Mouse (Mus musculus) intestine, embryonic 16.5 days (tissue): ENCODE measurements at regions not wholly inside any gene's neighbourhood (a gene's known extent, or its start where the extent isn't known, plus 50 kb on each side); places are given as distances from the start of the nearest gene placed in this dataset.

Experiments used
- ATAC-seq: fragments of 200-750 bp; cut with Nextera tagmentation; 2 replicates; pipeline ENCODE4 v1.8.0; 2017; ENCODE audit warnings: moderate TSS enrichment, moderate library complexity
- H3K27ac ChIP-seq: fragments of 300-500 bp; sonication (generic); 2 replicates; pipeline ENCODE4 v1.5.1; 2014; ENCODE audit warnings: mild to moderate bottlenecking, low read length
- H3K27me3 ChIP-seq: fragments of 300-500 bp; sonication (generic); replicated peaks from 2 replicates; pipeline ENCODE4 v1.6.1; 2014; ENCODE audit warnings: low read length, control low read depth, mixed read lengths; ENCODE audit not compliant: control insufficient read depth, insufficient read depth
- H3K36me3 ChIP-seq: fragments of 300-500 bp; sonication (generic); 2 replicates; pipeline ENCODE4 v1.6.1; 2014; ENCODE audit warnings: low read length, control low read depth; ENCODE audit not compliant: control insufficient read depth, insufficient read depth
- H3K4me1 ChIP-seq: fragments of 300-500 bp; sonication (generic); 2 replicates; pipeline ENCODE4 v1.6.1; 2014; ENCODE audit warnings: low read length, control low read depth, mixed read lengths; ENCODE audit not compliant: control insufficient read depth, insufficient read depth
- H3K4me2 ChIP-seq: fragments of 300-500 bp; sonication (generic); 2 replicates; pipeline ENCODE4 v1.6.1; 2014; ENCODE audit warnings: low read depth, low read length, control low read depth
- H3K4me3 ChIP-seq: fragments of 300-500 bp; sonication (generic); 2 replicates; pipeline ENCODE4 v1.5.1; 2014; ENCODE audit warnings: mild to moderate bottlenecking, low read length
- H3K9ac ChIP-seq: fragments of 300-500 bp; sonication (generic); 2 replicates; pipeline ENCODE4 v1.6.1; 2014; ENCODE audit warnings: low read depth, low read length
- H3K9me3 ChIP-seq: fragments of 300-500 bp; sonication (generic); 2 replicates; pipeline ENCODE4 v1.6.1; 2016; ENCODE audit warnings: low read length, control low read depth; ENCODE audit not compliant: control insufficient read depth
- WGBS: fragments of 180-500 bp; shearing (Covaris S2); extraction: QIAGEN DNeasy Blood & Tissue Kit; methylation state at CpG from one replicate; pipeline ENCODE4 v1.1.7; 2014; 5-methylcytosine and 5-hydroxymethylcytosine counted together

DNA sequence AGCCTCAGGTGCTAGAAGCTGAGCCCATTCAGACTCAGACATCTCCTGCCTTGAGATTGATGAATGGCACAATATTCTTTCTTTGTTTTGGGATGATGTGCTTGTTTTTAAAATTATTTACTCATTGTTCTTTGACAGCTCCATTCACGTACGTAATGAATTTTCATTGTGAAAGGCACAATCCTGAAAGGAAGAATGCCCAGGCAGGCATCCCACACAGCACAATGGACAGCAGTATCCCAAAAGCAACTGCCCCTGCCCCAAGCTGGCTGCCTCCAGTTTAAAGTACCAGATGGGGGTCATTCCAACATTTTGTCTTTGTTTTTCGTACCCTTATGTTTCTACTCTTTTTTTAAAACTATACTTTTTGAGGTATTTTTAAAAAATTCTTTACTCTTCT is 210.9 kb upstream of the St8sia2 start:
- H3K4me2 ChIP-seq = no peak overlapping the region
- H3K9me3 ChIP-seq = no peaks in the 10 kb centered on the region
- H3K9ac ChIP-seq = no peak overlapping the region
- ATAC-seq = no peak
- no peak overlapping the region for H3K27ac ChIP-seq
- no peaks in the 10 kb centered on the region for H3K36me3 ChIP-seq
- H3K4me3 ChIP-seq = no peak overlapping the region
- H3K27me3 ChIP-seq = no peaks in the 10 kb centered on the region
- 70% methylated on average over 3 of the region's 3 CpGs for WGBS
- no peaks in the 10 kb centered on the region for H3K4me1 ChIP-seq

DNA sequence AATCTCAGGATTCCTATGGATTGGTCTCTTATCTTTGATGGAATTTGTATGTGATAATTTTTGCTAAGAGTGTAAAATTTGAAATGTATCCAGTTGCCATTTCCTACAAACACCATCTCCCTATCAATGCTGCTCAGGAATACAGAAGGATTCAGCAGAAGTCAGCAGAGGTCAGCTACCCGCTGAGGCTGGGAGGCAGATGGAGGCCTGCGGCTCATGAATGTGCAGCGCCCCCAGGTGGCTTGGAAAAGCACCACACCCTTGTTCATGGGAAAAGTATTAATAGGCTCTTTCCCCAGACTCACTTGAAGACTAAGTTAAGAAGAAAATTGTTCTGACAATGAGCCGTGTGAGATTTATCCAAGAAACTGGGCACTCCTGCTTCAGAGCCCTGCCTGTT is 187.2 kb upstream of the St8sia2 start:
- no peak overlapping the region for H3K9ac ChIP-seq
- H3K4me1 ChIP-seq = no peaks in the 10 kb centered on the region
- no peaks in the 10 kb centered on the region for H3K9me3 ChIP-seq
- WGBS = 41% methylated on average over 4 of the region's 4 CpGs
- H3K27ac ChIP-seq = no peak overlapping the region
- no peak overlapping the region for H3K4me3 ChIP-seq
- no peaks in the 10 kb centered on the region for H3K36me3 ChIP-seq
- no peak overlapping the region for H3K4me2 ChIP-seq
- ATAC-seq = no peak
- H3K27me3 ChIP-seq = no peaks in the 10 kb centered on the region

DNA sequence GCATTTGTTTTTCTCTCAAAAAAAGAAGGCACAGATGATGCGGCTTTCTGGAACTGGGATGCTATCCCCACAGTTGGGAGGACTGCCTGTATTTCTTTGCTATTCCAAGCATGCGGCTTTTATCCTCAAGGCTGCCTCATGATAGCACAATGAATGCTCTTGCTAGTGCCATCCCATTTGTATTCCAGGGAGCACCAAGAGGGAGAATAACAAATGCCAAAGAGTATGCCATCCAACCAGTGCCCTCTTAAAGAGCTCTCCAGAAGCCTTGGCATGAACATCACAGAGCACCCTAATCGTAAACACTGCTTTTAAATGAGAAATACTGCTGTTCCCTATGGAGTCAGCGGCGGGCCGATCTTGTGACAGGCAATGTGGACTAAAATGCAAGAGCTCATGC is 185.3 kb upstream of the St8sia2 start:
- no peaks in the 10 kb centered on the region for H3K27me3 ChIP-seq
- H3K4me2 ChIP-seq = no peak overlapping the region
- no peaks in the 10 kb centered on the region for H3K9me3 ChIP-seq
- no peaks in the 10 kb centered on the region for H3K36me3 ChIP-seq
- no peak overlapping the region for H3K4me3 ChIP-seq
- no peak for ATAC-seq
- no peak overlapping the region for H3K9ac ChIP-seq
- no peak overlapping the region for H3K27ac ChIP-seq
- no peaks in the 10 kb centered on the region for H3K4me1 ChIP-seq
- 87% methylated on average over 6 of the region's 6 CpGs for WGBS

DNA sequence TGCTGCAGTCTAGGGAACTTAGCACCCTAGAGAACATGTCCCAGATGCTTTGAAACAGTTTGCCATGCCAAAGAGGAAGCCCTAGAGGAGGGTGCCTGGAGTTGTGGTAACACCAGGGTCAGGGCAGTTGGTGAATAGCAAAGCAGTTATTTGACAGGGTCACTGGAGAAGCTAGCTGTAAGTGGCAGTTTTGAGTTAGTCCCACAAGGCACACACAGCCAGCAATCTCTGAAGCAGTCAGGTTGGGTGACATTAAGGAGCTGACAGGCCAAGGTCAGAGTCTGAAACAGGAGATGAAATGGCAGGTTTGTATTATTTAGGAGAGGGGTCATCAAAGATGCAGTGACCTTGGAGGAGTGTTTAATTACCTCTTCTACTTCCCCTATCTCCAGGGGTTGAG is 171.2 kb upstream of the St8sia2 start:
- Histone ChIP-seq H3K9me3 (no peaks in the 10 kb centered on the region), H3K4me1 (no peaks in the 10 kb centered on the region), H3K27ac (no peak overlapping the region), H3K27me3 (no peaks in the 10 kb centered on the region), H3K36me3 (no peaks in the 10 kb centered on the region), H3K4me2 (no peak overlapping the region), H3K9ac (no peak overlapping the region), H3K4me3 (no peak overlapping the region)
- ATAC-seq = no peak

DNA sequence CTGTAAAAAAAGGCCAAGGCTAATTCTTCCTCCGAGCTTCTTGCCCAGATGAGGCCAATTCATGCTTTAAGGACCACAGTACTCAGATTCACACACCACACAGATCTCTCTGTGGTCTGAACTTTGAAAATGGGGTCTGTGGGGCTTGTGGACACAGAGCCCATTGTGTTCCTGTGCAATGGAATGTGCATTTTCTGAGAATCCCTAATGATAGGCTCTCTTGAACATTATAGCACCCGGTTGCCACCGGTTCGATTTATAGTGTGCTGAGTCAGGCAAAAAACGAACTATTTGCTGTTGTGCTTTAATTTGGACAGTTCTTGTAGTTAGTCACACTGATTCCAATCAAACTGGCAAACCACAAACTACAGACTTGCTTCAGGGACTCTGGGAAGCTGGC is 160.7 kb upstream of the St8sia2 start:
- H3K4me2 ChIP-seq = no peak overlapping the region
- H3K9me3 ChIP-seq = no peaks in the 10 kb centered on the region
- H3K9ac ChIP-seq = no peak overlapping the region
- H3K4me3 ChIP-seq = no peak overlapping the region
- no peaks in the 10 kb centered on the region for H3K36me3 ChIP-seq
- no peaks in the 10 kb centered on the region for H3K27me3 ChIP-seq
- WGBS = 75% methylated on average over 5 of the region's 5 CpGs
- no peak for ATAC-seq
- no peaks in the 10 kb centered on the region for H3K4me1 ChIP-seq
- no peak overlapping the region for H3K27ac ChIP-seq

DNA sequence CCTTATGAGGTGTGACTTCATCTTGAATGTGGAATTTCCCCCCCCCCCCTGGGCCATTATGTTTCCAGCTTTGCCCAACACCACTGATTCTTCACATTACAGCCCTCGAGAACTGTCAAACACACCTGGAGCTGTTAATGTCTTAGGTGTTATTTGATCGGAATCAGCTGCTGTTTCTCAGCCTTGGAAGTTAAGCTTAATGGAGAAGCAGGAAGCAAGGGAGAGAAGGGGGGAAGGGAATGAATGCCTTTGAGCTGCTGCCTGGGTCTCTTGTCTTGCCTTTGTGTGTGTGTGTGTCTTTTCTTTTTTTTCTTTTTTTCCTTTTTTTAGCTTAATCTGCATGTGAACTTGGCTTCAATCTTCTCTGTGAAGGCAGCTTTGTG is 159.7 kb upstream of the St8sia2 start:
- H3K4me2 ChIP-seq = no peak overlapping the region
- no peak overlapping the region for H3K27ac ChIP-seq
- 25% methylated on average over 2 of the region's 2 CpGs for WGBS
- H3K9ac ChIP-seq = no peak overlapping the region
- H3K36me3 ChIP-seq = no peaks in the 10 kb centered on the region
- H3K9me3 ChIP-seq = no peaks in the 10 kb centered on the region
- no peaks in the 10 kb centered on the region for H3K27me3 ChIP-seq
- ATAC-seq = no peak
- no peaks in the 10 kb centered on the region for H3K4me1 ChIP-seq
- H3K4me3 ChIP-seq = no peak overlapping the region

DNA sequence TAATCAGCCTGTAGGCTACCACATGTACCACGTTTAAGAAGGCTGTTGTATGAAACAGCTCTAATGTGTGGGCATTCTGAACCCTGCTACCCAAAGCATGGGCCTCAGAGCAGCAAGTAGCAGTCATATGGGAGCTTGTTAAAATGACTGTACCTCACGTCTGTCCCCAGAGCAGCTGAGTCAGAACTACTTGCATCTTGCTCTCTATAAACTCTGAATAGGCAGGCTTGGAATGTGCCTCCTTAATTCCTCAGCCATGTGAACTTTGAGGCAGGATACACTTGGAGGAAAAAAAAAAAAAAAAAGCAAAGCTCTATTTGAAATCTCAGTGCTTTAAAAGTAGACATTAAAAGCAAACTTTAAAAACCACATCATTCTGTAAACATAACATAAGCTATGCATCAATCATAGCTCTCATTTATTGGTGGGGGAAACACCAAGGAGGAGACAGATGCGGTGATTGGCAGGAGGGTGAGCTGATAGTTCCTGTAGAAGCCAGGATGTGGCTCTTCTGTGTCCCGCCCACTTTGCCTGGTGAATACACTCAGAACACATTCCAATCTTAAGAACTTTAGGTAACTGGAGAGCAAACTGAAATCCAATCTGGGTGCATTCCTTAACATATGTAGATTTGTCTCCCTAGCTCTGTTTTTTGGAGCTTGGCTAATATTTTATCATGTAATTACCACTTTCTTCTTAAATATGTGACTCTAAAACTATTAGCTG is 159.2 kb upstream of the St8sia2 start:
- H3K27me3 ChIP-seq = no peaks in the 10 kb centered on the region
- no peak overlapping the region for H3K4me2 ChIP-seq
- H3K9ac ChIP-seq = no peak overlapping the region
- H3K9me3 ChIP-seq = no peaks in the 10 kb centered on the region
- H3K36me3 ChIP-seq = no peaks in the 10 kb centered on the region
- no peaks in the 10 kb centered on the region for H3K4me1 ChIP-seq
- no peak overlapping the region for H3K4me3 ChIP-seq
- no peak overlapping the region for H3K27ac ChIP-seq
- 64% methylated on average over 4 of the region's 4 CpGs for WGBS
- no peak for ATAC-seq

DNA sequence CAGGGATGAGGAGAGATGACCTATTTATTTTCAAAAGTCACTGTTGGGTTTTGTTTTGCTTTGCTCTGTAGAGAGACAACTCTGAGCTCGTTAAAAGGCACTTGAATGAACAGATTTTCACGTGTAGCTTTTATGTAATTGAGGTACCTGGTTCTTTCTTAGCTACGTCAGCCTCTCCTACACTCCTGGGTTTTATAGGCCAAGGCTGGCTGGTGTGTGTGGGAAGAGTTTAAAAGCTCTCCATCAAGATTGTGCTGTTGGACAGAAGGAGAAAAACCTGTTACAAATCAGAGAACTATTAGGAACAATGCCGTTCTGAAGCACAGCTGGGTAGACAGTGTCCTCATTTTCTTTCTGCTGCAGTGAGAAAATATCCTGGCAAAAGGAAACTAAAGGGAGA is 138.1 kb upstream of the St8sia2 start:
- Histone ChIP-seq H3K9me3 (no peaks in the 10 kb centered on the region), H3K36me3 (no peaks in the 10 kb centered on the region), H3K4me3 (no peak overlapping the region), H3K27ac (no peak overlapping the region), H3K4me2 (no peak overlapping the region), H3K9ac (no peak overlapping the region), H3K4me1 (no peaks in the 10 kb centered on the region), H3K27me3 (no peaks in the 10 kb centered on the region)
- 67% methylated on average over 4 of the region's 4 CpGs for WGBS
- no peak for ATAC-seq

DNA sequence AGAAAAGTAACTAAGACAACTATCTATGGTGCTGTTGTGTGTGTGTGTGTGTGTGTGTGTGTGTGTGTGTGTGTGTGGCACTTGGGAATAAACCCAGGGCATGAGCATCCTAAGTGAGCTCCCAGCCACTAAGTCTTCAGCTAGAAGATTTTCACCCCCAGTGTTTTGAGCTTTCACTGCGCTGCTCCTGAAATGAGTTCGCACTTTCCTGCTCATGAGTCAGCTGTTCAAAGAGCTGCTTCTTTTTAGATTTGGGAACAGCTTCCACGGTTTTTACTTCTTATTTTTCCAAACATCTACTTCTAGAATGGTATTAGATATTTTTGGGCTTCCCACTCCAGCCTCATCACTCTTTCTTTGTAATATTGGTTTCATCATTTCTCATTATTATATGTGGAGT is 129.7 kb upstream of the St8sia2 start:
- no peaks in the 10 kb centered on the region for H3K36me3 ChIP-seq

DNA sequence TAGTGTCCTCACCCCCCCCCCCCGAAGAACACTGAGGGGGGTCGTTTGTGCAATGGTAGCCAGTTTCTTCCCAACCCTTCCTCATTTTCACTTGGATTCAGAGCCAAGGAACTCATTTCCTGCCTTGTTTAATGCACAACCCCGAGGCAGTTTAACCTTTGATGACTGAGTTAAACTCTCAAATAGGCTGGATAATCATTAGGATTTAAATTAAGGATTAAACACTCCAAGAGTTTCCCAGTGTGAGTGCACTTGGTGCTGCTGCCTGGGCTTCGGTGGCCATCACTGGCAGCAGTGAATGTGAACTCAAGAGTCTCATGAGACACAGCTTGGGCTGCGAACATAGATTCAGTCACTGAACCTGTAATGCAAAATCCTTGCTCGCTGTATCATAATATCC is 124.7 kb upstream of the St8sia2 start:
- Histone ChIP-seq H3K4me3 (no peak overlapping the region), H3K4me1 (no peaks in the 10 kb centered on the region), H3K27me3 (no peaks in the 10 kb centered on the region), H3K4me2 (no peak overlapping the region), H3K36me3 (no peaks in the 10 kb centered on the region), H3K27ac (no peak overlapping the region), H3K9me3 (no peaks in the 10 kb centered on the region), H3K9ac (no peak overlapping the region)
- WGBS = 67% methylated on average over 6 of the region's 6 CpGs
- no peak for ATAC-seq

More for the DNA sequence above, 129.7 kb upstream of the St8sia2 start:
- no peak overlapping the region for H3K27ac ChIP-seq
- no peak overlapping the region for H3K4me2 ChIP-seq
- no peaks in the 10 kb centered on the region for H3K4me1 ChIP-seq
- H3K9ac ChIP-seq = no peak overlapping the region
- ATAC-seq = no peak
- WGBS = 85% methylated on average over 3 of the region's 3 CpGs
- H3K4me3 ChIP-seq = no peak overlapping the region
- H3K27me3 ChIP-seq = no peaks in the 10 kb centered on the region
- no peaks in the 10 kb centered on the region for H3K9me3 ChIP-seq
